Mouse (Mus musculus): ENCODE results near the gene Plac1.
"Not testable (repeated sequence)": the region's sequence is repeated elsewhere in the genome, so short reads cannot be mapped to it uniquely, and the experiment has no call there.

Plac1 gene

DNA sequence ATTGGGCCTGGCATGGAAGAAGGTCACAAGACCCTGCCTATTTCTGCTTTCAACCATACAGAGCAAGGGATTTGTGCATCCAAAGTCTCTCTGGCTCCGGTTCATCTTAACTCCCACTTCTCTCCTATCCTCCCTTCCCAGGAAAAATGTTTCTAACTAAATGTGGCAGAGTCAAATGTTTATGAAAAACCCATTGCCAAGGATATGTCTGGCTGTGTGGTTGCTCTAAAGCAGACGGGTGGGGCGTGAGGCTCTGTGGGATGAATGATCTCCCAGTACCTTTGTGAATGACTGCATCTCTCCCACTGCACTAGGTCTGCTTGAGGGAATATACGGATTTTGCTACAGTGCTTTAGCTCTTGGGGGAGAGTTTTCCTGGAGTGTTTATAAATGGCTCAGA lies 193.9 kb downstream of the Plac1 start:
- DNase-seq (ENCODE audit: low spot score) = no peak

DNA sequence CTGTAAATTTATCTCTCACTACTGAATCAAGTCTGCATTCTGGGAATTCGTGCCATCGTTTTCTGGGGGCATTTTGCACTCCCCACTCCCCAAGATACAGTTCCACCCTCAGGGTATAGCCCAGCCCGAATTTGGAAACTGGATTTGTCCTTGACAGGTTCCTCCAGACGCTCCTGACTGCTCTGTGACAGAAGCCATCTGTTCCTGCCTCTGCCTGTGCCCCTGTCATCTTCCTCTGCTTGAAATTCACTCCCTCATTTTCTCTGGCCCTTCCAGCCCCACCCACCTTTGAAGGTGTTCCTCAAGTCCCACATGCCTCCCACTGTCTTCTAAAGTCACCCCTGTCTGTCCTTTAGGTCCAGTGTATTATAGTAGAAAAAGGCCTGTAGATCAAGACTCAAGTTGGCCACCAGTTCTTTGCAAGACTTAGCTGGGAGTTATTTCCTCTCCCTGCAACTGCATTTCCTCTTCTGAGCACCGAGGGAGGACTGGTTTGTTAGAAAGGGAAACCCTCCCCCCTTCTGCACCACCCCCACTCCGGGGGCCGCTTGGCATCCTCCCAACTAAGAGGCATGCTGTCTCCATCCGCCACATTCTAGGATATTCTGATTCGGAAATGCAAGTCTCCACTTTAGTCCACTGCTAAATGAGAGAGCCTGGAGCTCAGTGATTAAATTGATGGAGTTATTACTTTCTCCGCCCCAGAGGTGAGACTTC lies 194.6 kb downstream of the Plac1 start:
- no peak for DNase-seq (ENCODE audit: low spot score)

DNA sequence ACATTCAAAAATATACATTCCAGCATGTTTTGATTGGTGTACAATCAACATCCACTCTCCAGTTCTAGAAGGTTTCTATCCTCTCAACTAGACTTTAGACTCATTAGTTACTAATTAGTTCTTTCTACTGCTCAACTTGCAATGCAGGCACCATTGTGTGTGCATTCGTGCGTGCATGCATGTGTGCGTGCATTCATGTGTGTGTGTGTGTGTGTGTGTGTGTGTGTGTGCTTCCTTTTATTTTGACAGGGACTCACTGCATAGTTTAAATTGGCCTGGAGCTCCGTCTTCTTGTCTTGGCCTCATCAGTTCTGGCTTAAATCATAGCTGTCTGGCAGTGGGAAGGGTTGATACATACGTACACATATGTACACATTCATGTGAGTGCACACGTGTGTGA lies 198.9 kb downstream of the Plac1 start:
- DNase-seq (ENCODE audit: low spot score) = no peak

DNA sequence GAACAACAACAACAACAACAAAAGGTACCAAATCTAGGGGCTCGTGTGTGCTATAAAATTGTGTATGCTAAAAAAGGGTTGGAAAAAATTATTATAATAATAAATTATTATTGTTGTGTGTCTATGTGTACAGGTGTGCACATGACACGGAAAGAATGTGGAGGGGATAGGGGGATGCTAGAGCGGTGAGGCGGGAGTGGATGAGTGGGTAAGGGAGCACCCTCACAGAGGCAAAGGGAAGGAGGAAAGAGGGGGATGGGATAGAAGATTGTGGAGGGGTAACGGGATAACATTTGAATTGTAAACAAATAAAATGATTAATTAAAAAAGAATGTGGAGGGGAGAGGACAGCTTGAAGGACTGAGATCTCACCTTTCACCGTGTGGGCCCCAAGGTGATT lies 199.8 kb downstream of the Plac1 start:
- DNase-seq (ENCODE audit: low spot score) = no peak

DNA sequence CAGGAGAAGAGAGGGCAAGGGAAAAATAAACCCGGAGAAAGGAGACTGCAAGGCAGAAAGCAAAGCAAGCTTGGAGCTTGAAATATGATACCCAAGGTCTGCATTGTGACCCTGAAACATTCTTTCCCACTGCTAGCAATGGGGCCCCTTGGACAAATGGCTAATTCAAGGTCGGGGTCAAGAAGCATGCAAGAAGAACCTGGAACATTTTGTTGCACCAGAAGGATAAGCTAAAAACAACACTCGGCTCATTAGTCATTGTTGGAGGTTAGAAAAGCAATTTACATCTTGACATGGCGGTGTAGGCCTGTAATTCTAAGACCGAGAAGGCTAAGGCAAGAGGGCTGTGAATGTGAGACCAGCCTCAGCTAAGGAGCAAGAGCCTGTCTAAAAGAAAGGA lies 200.3 kb downstream of the Plac1 start:
- no peak for DNase-seq (ENCODE audit: low spot score)

DNA sequence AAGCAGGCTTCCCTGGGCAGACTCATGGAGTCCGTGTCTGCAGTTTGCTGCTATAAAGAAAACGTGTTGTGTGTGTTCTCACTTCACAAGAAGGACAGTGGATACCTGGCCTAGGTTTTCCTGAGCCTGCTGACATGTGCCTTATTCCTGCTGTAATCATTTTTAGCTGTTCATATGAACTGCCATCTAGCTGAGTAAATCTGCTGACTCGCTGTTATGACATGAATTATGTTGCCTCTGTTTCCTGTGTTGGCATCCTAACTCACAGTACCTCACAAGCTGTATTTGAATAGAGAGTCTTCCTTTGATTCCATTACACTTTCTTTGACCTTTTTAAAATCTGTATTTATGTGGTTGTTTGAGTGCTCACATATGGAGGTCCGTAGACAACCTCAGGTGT lies 201.7 kb downstream of the Plac1 start:
- DNase-seq (ENCODE audit: low spot score) = no peak

DNA sequence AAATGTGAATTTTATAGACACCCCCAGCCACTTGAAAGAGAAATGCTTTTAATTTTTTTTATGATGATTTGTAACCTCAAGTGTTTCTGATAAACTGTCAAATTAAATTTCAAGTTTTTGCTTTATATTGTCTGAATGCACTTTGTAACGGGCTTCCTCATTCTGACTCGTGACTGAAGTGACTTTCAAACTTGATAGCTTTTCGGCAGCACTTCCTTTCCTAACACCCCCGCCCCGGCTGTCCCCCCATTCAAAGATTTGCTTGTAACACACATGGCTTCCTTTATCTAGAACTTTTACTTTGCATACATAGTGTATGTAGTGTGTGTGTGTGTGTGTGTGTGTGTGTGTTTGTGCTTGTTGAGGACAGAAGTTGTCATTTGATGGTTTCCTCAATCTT lies 210.4 kb downstream of the Plac1 start:
- DNase-seq (ENCODE audit: low spot score) = no peak

DNA sequence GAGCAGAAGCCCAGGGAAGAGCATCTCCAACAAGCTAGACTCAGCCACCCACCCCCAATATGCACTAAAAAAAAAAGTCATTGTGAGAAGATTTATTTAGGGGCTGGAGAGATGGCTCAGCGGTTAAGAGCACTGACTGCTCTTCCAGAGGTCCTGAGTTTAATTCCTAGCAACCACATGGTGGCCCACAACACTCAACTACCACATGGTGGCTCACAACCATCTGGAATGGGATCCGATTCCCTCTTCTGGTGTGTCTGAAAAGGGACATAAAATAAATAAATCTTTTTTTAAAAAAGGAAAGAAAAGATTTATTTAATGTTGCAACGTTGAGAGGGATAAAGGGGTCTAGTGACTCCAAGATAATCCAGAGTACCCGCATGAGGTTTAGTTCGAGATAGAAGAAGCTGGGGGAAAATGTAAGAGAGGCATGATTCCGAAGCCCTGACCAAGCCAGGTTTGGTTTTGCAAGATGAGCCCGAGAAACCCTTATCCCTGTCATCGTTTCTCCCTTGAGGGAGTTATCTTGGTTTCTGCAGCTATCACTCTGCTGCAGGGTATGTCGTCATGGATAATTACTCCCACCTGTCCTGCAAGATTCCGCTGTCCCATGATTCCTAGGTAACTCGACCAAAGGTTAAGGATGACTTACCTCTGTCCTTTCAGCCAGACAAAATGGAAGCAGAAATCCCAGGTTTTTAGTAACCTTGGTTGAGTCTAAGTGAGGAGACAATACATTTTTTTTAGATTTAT lies 214.3 kb downstream of the Plac1 start:
- no peak for DNase-seq (ENCODE audit: low spot score)

DNA sequence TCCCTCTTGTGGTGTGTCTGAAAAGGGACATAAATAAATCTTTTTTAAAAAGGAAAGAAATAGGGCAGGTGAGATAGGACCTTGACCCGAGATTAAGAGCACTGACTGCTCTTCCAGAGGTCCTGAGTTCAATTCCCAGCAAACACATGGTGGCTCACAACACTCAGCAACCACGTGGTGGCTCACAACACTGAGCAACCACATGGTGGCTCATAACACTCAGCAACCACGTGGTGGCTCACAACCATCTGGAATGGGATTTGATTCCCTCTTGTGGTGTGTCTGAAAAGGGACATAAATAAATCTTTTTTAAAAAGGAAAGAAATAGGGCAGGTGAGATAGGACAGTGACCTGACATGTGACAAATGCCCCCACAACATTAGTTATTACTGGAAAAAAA lies 215.6 kb downstream of the Plac1 start:
- not testable (repeated sequence) for DNase-seq (ENCODE audit: low spot score)

DNA sequence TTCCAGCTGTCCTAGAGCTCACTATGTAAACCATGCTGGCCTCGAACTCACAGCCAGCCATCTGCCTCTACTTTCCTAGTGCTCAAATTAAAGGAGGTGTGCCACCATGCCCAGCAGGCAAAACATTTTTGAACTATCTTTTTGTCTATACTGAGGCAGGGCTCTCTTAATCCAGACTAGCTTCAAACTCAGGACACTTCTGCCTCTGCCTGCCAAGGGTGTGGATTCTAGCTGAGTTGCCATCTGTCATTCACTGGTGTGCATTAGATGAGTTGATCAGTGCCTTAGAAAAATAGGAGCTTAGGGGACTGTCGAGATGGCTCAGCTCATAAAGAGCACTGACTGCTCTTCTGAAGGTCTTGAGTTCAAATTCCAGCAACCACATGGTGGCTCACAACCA lies 216.9 kb downstream of the Plac1 start:
- DNase-seq (ENCODE audit: low spot score) = no peak

Data from T-cell, adult 2 months (primary cell).